Mouse (Mus musculus) hindbrain, postnatal 0 days (tissue): ENCODE measurements around the gene Cckar. TPM values are rescaled to one million over a fixed set of nuclear protein-coding genes. Genes with fewer than 3 reads are reported as not detected.
A peak's percentile ranks its signal among the peaks of the same experiment; 100 is the strongest.

ENCODE experiments used
- ATAC-seq: fragments of 200-750 bp; cut with Nextera tagmentation; 2 replicates; pipeline ENCODE4 v1.8.0; 2017; ENCODE audit warnings: mild to moderate bottlenecking, moderate TSS enrichment, moderate library complexity
- DNase-seq: peaks from one replicate; pipeline ENCODE4 v3.0.0-alpha.2; 2015; ENCODE audit warnings: low spot score
- H3K27ac ChIP-seq: fragments of 300-500 bp; sonication (generic); 2 replicates; pipeline ENCODE4 v1.5.1; 2014; ENCODE audit warnings: mild to moderate bottlenecking
- H3K27me3 ChIP-seq: fragments of 300-500 bp; sonication (generic); 2 replicates; pipeline ENCODE4 v1.6.1; 2014; ENCODE audit warnings: low read length, mixed read lengths; ENCODE audit not compliant: insufficient read depth
- H3K36me3 ChIP-seq: fragments of 300-500 bp; sonication (generic); 2 replicates; pipeline ENCODE4 v1.6.1; 2014; ENCODE audit warnings: low read length, mixed read lengths; ENCODE audit not compliant: insufficient read depth
- H3K4me1 ChIP-seq: fragments of 300-500 bp; sonication (generic); 2 replicates; pipeline ENCODE4 v1.6.1; 2014; ENCODE audit warnings: antibody characterized with exemption, low read length, mixed read lengths; ENCODE audit not compliant: insufficient read depth
- H3K4me2 ChIP-seq: fragments of 300-500 bp; sonication (generic); 2 replicates; pipeline ENCODE4 v1.6.1; 2014; ENCODE audit warnings: low read depth, mild to moderate bottlenecking, low read length, moderate library complexity, mixed read lengths
- H3K4me3 ChIP-seq: fragments of 300-500 bp; sonication (generic); 2 replicates; pipeline ENCODE4 v1.5.1; 2014; ENCODE audit warnings: low read length
- H3K9ac ChIP-seq: fragments of 300-500 bp; sonication (generic); replicated peaks from 2 replicates; pipeline ENCODE4 v1.6.1; 2014; ENCODE audit warnings: mild to moderate bottlenecking, low read length, moderate library complexity, mixed read lengths
- H3K9me3 ChIP-seq: fragments of 300-500 bp; sonication (generic); 2 replicates; pipeline ENCODE4 v1.6.1; 2016; ENCODE audit warnings: low read length, mixed read lengths
- CTCF ChIP-seq: IDR thresholded peaks from 2 replicates; pipeline ENCODE4 v1.5.1; 2016; ENCODE audit warnings: antibody characterized with exemption, control low read depth, low read depth
- WGBS: fragments of 180-500 bp; shearing (Covaris S2); extraction: QIAGEN DNeasy Blood & Tissue Kit; methylation state at CpG from one replicate; pipeline ENCODE4 v1.1.7; 2014; 5-methylcytosine and 5-hydroxymethylcytosine counted together
- polyA plus RNA-seq: library from polyadenylated mRNA; unstranded; fragments of >200 nt; fragmentation: Nextera tagmentation; extraction: Ambion mirVana; gene quantifications from 2 replicates; pipeline ENCODE4 v1.2.1, GENCODE M21; 2015
- total RNA-seq: library from RNA; depleted of rRNA; stranded (reverse); fragments of >200 nt; gene quantifications from 2 replicates; pipeline ENCODE4 v1.2.3, GENCODE M21; 2014

Cckar gene
- total and polyA plus RNA-seq, 2 experiments from 2014 or later = 0.58 to 0.63 TPM

DNA sequence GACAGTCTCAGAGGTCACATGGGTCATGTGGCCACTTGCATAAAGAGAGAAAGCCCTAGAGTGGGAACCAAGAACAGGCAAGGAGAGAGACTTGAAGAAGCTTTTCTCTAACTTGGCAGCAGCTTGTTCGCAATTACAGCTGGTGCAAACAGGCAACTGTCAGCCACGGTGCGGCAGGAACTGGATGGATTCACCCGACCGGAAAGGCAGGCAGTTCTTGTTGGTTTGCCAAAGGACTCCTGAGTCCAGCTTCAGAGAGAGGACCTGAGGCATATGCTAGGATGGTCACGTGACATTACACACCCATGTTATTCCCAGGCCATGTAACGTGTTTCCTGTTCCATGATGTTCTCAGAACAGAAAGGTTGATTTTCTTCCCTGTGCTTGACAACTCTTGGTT is 19.2 kb downstream of the Cckar start:
- H3K4me2 ChIP-seq = no peak overlapping the region
- peak; percentile 66 for DNase-seq
- no peak overlapping the region for H3K9ac ChIP-seq
- H3K27ac ChIP-seq = no peak overlapping the region
- H3K9me3 ChIP-seq = no peaks in the 10 kb centered on the region
- ATAC-seq = peak; percentile 72
- 53% methylated on average over 7 of the region's 7 CpGs for WGBS
- TF ChIP-seq CTCF = no peak
- no peaks in the 10 kb centered on the region for H3K4me1 ChIP-seq
- no peaks in the 10 kb centered on the region for H3K27me3 ChIP-seq
- no peak overlapping the region for H3K4me3 ChIP-seq
- no peaks in the 10 kb centered on the region for H3K36me3 ChIP-seq

DNA sequence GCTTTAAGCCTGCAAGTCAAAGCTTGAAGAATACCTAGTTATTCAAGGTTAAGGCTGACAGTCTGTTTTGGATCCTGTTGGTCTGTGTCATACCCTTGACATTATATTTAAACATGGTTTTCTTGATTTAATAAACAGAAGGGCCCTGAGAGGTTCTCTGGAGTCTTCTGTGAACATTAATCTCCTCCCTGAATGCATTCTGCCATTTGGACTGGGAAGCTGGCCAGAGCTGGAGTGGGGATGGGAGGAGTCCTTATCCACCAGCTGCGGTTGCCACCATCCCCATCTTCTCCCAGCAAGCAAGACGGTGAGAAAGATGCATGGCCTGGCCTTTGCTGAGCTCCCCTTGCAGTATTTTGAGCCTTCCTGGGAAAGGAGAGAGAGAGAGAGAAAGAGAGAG is 21.1 kb downstream of the Cckar start:
- TF ChIP-seq CTCF = no peak
- Histone ChIP-seq H3K4me2 (no peak overlapping the region), H3K27ac (no peak overlapping the region), H3K9ac (no peak overlapping the region), H3K27me3 (no peaks in the 10 kb centered on the region), H3K4me3 (no peak overlapping the region), H3K9me3 (no peaks in the 10 kb centered on the region), H3K36me3 (no peaks in the 10 kb centered on the region), H3K4me1 (no peaks in the 10 kb centered on the region)
- DNase-seq = peak; percentile 28
- no peak for ATAC-seq
- WGBS = 58% methylated on average over 2 of the region's 2 CpGs

DNA sequence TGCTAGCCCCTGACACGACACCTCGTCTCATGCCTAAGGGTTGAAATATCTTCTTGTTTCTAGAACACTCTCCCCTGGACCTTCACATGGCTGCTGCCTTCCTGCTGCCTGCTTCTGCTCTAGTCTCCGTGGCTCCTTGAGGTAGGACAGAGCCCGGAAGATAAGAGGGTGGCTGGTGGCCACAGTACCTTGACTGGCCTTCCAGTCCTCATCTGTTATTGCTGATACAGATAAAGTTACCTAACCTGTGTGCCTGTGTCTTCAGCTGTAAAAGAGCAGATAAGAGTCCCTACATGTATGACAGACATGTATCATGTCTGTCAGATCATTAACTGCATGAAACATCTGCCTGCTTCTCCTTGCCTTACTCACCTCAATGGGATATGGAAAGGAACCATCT is 21.9 kb downstream of the Cckar start:
- no peak for TF ChIP-seq CTCF
- H3K4me2 ChIP-seq = no peak overlapping the region
- ATAC-seq = no peak
- 97% methylated on average over 4 of the region's 4 CpGs for WGBS
- H3K27ac ChIP-seq = no peak overlapping the region
- H3K9me3 ChIP-seq = no peaks in the 10 kb centered on the region
- DNase-seq = no peak
- no peaks in the 10 kb centered on the region for H3K4me1 ChIP-seq
- H3K9ac ChIP-seq = no peak overlapping the region
- no peak overlapping the region for H3K4me3 ChIP-seq
- H3K36me3 ChIP-seq = no peaks in the 10 kb centered on the region
- no peaks in the 10 kb centered on the region for H3K27me3 ChIP-seq

DNA sequence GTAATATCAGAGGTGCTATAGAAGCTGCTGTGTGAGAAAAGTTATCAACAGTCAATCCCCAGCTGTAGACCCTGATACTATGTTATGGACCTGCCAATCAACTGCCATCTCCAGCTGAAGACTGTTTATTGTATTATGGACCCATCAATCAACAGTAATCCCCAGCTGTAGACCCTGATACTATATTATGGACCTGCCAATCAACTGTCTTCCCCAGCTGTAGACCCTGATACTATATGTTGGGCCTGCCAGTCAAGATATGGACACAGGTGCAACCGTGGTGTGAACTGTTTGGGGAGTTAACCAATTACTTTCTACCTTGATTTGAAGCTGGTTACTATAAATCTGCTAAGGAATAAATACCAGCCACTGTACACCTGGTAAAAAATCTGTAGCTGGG is 23.1 kb downstream of the Cckar start:
- H3K4me2 ChIP-seq = no peak overlapping the region
- H3K27me3 ChIP-seq = no peaks in the 10 kb centered on the region
- no peak overlapping the region for H3K4me3 ChIP-seq
- H3K36me3 ChIP-seq = no peaks in the 10 kb centered on the region
- H3K27ac ChIP-seq = no peak overlapping the region
- no peak for DNase-seq
- H3K9me3 ChIP-seq = no peaks in the 10 kb centered on the region
- WGBS = 85% methylated on average over 1 of the region's 1 CpGs
- ATAC-seq = no peak
- H3K4me1 ChIP-seq = no peaks in the 10 kb centered on the region
- no peak overlapping the region for H3K9ac ChIP-seq
- TF ChIP-seq CTCF = no peak

DNA sequence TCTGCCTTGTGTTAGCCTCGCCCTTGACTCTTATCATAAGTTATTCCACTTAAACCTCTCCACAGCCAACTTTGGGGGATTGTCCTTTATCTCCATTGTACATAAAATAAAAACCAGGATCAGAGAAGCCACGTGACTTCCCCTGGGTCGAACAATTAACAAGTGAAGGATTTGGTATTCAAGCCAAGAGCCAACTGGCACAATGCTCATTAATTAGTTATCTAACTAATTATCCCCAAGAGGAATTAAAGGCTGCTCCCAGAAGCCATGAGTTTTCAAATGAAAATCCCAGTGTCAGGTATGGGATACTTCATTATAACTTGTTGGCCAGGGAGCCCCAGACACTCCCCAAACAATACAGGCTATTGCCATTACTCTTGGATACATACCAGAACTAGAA is 23.6 kb downstream of the Cckar start:
- TF ChIP-seq CTCF = no peak
- Histone ChIP-seq H3K9ac (no peak overlapping the region), H3K4me2 (no peak overlapping the region), H3K36me3 (no peaks in the 10 kb centered on the region), H3K27ac (no peak overlapping the region), H3K4me1 (no peaks in the 10 kb centered on the region), H3K4me3 (no peak overlapping the region), H3K9me3 (no peaks in the 10 kb centered on the region), H3K27me3 (no peaks in the 10 kb centered on the region)
- 58% methylated on average over 3 of the region's 3 CpGs for WGBS
- ATAC-seq (no peak), DNase-seq (no peak)

DNA sequence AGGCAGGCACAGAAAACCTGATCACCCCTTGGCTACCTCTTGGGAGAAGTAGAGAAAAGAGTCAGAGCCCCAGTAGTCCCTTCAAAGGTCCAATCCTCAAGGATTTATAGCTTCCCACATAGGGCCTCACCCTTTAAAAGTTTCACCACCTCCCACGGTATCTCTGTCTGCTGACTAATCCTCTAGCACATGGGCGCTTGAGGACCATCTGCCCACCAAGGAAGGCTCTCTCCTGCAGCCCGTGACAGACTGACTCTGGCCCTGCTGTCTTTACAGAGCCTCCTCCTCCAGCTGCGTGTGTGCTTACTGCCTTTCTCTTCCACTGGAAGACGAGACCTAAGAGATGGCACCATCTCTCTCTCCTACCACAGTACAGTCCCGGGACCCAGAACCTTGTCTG is 27.9 kb downstream of the Cckar start:
- H3K27me3 ChIP-seq = no peaks in the 10 kb centered on the region
- no peak overlapping the region for H3K9ac ChIP-seq
- H3K4me3 ChIP-seq = no peak overlapping the region
- DNase-seq (no peak), ATAC-seq (no peak)
- H3K36me3 ChIP-seq = no peaks in the 10 kb centered on the region
- no peaks in the 10 kb centered on the region for H3K4me1 ChIP-seq
- H3K27ac ChIP-seq = no peak overlapping the region
- H3K4me2 ChIP-seq = no peak overlapping the region
- 73% methylated on average over 6 of the region's 6 CpGs for WGBS
- H3K9me3 ChIP-seq = no peaks in the 10 kb centered on the region
- TF ChIP-seq CTCF = no peak

DNA sequence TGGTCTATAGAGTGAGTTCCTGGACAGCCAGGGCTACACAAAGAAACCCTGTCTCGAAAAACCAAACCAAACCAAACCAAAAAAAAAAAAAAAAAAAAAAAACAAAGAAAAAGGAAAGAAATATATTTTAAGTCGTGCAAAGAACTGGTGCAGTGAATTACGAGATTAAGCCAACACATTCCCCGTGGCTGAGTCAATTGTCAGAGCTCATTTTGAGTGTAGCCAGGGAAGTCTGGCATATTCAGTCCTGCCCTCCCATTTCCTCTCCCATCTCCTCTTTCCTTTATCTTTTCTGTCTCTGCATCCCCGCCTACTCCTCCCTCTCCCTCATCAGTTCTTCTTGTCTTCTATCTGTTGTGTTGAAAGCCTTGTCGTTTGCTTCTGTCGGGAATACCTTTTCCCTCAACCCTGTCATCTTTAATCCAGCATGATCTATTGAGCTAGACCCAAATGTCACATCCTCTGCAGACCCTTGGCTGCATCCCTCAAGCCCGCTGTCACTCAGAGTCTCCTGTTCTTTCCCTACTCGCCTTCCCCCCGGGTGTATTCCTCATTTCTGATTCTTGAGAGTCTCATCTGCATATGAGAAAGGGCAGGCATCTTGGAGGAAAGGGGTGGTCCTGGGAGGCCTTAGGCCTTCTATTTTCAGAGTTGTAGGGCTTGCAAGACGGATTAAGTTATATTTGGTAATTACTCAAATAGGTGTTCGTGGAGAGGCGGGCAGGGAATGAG is 29.3 kb downstream of the Cckar start:
- Histone ChIP-seq H3K4me1 (no peaks in the 10 kb centered on the region), H3K9ac (no peak overlapping the region), H3K36me3 (no peaks in the 10 kb centered on the region), H3K4me2 (no peak overlapping the region), H3K4me3 (no peak overlapping the region), H3K27me3 (no peaks in the 10 kb centered on the region), H3K27ac (no peak overlapping the region), H3K9me3 (no peaks in the 10 kb centered on the region)
- 44% methylated on average over 13 of the region's 13 CpGs for WGBS
- TF ChIP-seq CTCF = no peak
- no peak for ATAC-seq
- peak; percentile 15 for DNase-seq
